Mouse (Mus musculus) E14TG2a.4 (cell line): ENCODE results near the gene Csnk2b.

ENCODE experiments used
- H3K27me3 ChIP-seq: 2 replicates; pipeline ENCODE4 v1.6.1; 2014; ENCODE audit warnings: low read length, control low read depth; ENCODE audit not compliant: insufficient read depth
- H3K36me3 ChIP-seq: 2 replicates; pipeline ENCODE4 v1.6.1; 2014; ENCODE audit warnings: low read length, control low read depth; ENCODE audit not compliant: insufficient read depth
- H3K4me1 ChIP-seq: replicated peaks from 2 replicates; pipeline ENCODE4 v1.6.1; 2014; ENCODE audit warnings: low read depth, low read length, control low read depth
- H3K4me3 ChIP-seq: replicated peaks from 2 replicates; pipeline ENCODE4 v1.5.1; 2014; ENCODE audit warnings: mild to moderate bottlenecking, low read length
- H3K9me3 ChIP-seq: 2 replicates; pipeline ENCODE4 v1.6.1; 2014; ENCODE audit warnings: low read length, control low read depth
- CTCF ChIP-seq: conservative IDR thresholded peaks from 2 replicates; pipeline ENCODE4 v1.5.1; 2014; ENCODE audit warnings: low read length
- NANOG ChIP-seq: IDR thresholded peaks from 2 replicates; pipeline ENCODE4 v1.6.1; 2014; ENCODE audit warnings: borderline replicate concordance, low read length, mixed read lengths
- POU5F1 ChIP-seq: IDR thresholded peaks from 2 replicates; pipeline ENCODE4 v1.6.1; 2014; ENCODE audit warnings: low read length, borderline replicate concordance

The Csnk2b gene

DNA sequence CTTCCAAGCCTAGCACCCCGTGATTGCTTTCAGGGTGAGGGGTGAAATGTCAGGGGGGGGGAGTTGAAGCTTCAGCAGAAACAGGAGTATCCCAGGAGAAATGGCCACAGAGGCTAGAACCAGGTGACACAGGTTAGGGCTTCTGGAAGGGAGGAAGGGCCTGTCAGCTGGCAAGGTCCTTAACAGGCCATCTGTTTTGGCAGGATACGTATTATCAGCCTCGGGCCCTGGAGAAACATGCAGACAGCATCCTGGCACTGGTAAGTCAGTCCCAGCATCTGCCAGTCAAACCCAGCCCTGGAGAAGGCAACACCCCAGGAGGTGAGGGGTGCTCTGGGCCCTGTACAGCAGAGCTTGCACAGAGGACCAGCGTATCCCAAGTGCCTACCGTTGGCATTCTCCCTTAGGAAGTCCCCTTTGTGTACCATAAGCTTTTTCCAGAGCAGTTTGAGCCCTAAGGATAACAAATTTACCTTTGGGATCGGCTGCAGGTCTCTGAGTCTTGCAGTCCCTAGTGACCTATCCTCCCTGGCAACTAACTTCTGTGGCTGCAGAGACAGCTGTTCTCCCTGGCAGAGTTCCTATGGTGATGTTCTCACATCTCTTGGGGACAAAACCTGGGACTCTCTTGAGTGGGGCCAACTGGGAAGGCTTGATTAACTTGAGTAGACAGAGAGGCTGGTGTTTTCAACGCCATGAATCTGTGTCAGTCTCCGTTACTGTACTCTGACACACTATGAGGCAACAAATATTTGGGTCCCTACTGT lies 31.5 kb downstream of the Csnk2b start:
- peak overlapping the region; percentile 88 for H3K4me3 ChIP-seq
- TF ChIP-seq POU5F1: no peak
- no peak for TF ChIP-seq NANOG
- no peak for TF ChIP-seq CTCF
- no peaks in the 10 kb centered on the region for H3K9me3 ChIP-seq
- H3K36me3 ChIP-seq: peaks cover 49% of the 10 kb centered on the region
- no peaks in the 10 kb centered on the region for H3K27me3 ChIP-seq
- peaks cover 36% of the 10 kb centered on the region for H3K4me1 ChIP-seq

DNA sequence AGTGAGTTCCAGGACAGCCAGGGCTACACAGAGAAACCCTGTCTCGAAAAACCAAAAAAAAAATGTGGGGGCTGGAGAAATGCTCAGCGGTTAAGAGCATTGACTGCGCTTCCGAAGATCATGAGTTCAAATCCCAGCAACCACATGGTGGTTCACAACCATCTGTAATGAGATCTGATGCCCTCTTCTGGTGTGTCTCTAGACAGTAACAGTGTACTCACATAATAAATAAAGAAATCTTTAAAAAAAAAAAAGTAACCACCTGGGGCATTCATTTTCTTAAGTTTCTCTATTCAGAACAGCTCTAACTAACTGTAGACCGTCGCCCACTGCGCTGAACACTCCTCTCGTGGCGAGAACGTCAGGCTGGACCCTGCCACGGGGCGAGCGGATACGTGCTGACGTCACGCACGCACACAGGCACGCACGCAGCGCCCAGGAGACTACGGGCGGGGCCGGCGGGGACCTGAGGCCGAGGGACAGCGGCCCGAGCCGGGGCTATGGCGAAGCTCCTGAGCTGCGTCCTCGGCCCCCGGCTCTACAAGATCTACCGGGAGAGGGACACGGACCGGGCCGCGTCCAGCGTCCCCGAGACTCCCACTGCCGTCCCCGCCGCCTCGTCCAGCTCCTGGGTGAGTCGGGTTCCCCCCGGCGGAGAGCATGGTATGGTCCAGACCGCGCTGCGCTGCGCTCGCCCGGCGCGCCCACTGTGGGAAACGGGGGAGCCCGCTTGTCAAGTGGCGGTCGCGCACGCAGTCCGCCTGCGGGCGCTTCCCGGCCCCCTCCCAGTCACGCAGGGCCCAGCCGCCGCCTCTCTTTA lies 32.8 kb downstream of the Csnk2b start, which contains the start of gene Abhd16a:
Gene Abhd16a, plus strand, starts transcription at position 439 of the 820 bp plus-strand sequence.
- Histone ChIP-seq H3K36me3 (peaks cover 36% of the 10 kb centered on the region), H3K4me1 (peaks cover 36% of the 10 kb centered on the region), H3K4me3 (peak within 1 kb of the TSS; percentile 88), H3K27me3 (0 out of 2 replicates have a peak, but pooled peaks cover 2% of the 10 kb centered on the region), H3K9me3 (no peaks in the 10 kb centered on the region)
- no peak for TF ChIP-seq NANOG
- TF ChIP-seq CTCF: no peak
- no peak for TF ChIP-seq POU5F1

DNA sequence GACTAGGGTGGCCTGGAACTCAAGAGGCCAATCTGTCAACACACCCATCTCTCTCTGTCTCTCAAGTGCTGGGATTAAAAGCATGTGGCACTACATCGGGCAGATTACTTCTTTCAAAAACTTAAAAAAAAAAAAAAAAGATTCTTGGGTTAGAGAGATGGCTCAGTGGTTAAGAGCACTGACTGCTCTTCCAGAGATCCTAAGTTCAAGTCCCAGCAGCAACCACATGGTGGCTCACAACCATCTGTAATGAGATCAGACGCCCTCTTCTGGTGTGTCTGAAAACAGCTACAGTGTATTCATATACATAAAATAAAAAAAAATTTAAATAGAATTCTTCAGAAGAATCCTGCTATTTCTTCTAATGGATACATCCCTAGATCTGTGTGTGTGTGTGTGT lies 33.7 kb downstream of the Csnk2b start:
- Histone ChIP-seq H3K27me3 (0 out of 2 replicates have a peak, but pooled peaks cover 2% of the 10 kb centered on the region), H3K4me1 (peaks cover 32% of the 10 kb centered on the region), H3K9me3 (no peaks in the 10 kb centered on the region), H3K36me3 (peaks cover 28% of the 10 kb centered on the region), H3K4me3 (no peak overlapping the region)
- TF ChIP-seq CTCF: peak; percentile 35
- no peak for TF ChIP-seq POU5F1
- no peak for TF ChIP-seq NANOG

DNA sequence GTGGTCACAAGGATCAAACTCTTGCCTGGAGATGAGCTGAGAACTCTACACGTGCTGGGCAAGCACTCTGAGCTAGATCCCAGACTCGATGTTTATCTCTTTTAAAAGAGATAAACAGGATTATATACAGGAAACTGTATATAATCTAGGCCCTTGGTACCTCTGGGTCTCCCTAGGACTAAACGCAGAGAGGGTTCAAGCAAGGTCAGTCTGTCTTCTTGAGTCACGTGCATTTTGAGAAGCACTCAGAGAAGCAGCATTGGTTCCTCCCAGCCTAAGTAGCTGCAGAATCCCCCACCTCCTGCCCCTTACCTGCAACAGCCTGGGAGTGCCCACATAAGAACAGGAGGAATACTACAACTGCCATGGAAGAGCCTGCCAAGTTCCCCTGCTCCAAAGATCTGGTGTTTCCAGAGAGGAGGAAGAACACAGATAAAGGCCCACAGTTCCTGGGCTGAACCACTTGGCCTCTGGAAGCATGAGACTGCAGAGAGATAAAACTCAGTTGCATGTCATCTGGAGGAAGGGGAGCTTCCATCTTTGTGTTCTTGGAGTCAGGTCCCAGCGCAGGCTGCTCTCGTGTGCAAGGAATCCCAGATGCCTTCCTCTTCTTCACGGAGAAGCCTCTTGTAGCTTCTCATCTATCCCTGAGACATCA lies 36.5 kb downstream of the Csnk2b start, which contains the start of gene Ly6g6f:
Gene Ly6g6f, minus strand, starts transcription at position 403 of the 658 bp plus-strand sequence.
- TF ChIP-seq POU5F1: no peak
- TF ChIP-seq CTCF: no peak
- no peak for TF ChIP-seq NANOG
- H3K4me3 ChIP-seq: no peak within 1 kb of the TSS
- peaks cover 2% of the 10 kb centered on the region for H3K36me3 ChIP-seq
- no peaks in the 10 kb centered on the region for H3K9me3 ChIP-seq
- peaks cover 22% of the 10 kb centered on the region for H3K4me1 ChIP-seq
- H3K27me3 ChIP-seq: peaks cover 2% of the 10 kb centered on the region; the same call in 1 of the 2 replicates

- no peak for TF ChIP-seq CTCF
- TF ChIP-seq POU5F1: no peak
- no peak for TF ChIP-seq NANOG
- Histone ChIP-seq H3K4me3 (no peak overlapping the region), H3K9me3 (no peaks in the 10 kb centered on the region), H3K27me3 (peaks cover 2% of the 10 kb centered on the region; the same call in 1 of the 2 replicates), H3K4me1 (peaks cover 26% of the 10 kb centered on the region), H3K36me3 (no peaks in the 10 kb centered on the region)
These were observed 37.8 kb downstream of the Csnk2b start for GRCm38 (mm10) chr17:35083929-35084497.

DNA sequence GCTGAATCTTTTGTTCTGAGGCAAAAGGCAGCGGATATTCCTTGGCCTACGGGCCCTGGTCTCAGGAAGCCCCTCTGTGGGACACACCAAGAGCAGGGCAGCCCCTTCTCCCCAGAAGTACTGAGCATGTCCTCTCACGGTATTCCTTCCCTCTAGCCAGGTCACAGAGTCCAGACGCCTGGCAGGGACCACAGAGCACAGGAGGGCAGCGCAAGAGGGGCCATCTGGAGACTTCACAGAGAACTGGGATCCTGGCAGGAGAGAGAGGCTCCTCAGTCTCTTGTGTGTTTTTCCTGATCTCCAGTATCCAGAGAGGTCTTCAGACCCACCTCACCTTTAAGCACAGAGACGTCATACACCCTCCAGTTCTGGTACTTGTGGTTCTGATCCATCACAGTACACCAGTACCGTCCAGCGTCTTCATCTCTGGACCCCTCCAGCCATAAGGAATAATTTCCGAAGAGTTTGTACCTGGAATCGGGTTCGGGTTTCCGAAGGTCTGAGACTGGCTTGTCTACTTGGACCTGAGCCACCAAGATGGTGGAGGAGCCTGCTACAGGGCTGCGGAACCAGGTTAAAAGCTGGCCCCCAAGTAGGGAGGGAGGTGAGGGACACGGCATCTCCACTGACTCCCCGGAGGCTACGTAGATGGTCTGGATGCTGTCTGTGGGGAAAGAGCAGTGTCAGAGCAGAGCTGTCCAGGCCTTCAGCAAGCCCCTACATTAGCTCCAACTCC lies 38.8 kb downstream of the Csnk2b start:
- Histone ChIP-seq H3K4me1 (peaks cover 35% of the 10 kb centered on the region), H3K4me3 (no peak overlapping the region), H3K36me3 (0 out of 2 replicates have a peak, but pooled peaks cover 3% of the 10 kb centered on the region), H3K9me3 (no peaks in the 10 kb centered on the region), H3K27me3 (peaks cover 2% of the 10 kb centered on the region; the same call in 1 of the 2 replicates)
- TF ChIP-seq CTCF: no peak
- TF ChIP-seq NANOG: no peak
- TF ChIP-seq POU5F1: no peak

DNA sequence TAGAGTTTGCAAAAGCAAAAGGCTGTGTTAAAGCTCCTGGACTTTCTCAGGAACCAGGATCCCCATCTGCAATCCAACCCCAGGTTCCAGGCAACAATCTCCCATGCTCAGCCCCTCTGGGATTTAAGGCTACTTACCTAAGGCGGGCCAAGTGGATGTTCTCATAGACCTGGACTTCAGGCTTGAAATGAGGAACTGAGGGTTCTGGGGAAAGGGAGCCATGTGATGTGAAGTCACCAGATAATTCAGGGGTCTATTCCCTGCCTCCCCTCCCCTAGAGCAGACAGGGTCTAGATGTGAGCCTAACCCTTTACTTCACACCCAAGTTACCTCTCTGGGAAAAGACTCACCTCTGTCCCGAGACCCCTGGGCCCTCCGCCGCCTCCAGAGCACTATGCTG lies 41.1 kb downstream of the Csnk2b start:
- TF ChIP-seq NANOG (no peak), CTCF (no peak), POU5F1 (no peak)
- Histone ChIP-seq H3K4me3 (peak overlapping the region; percentile 27), H3K9me3 (no peaks in the 10 kb centered on the region), H3K4me1 (peaks cover 52% of the 10 kb centered on the region), H3K27me3 (peaks cover 2% of the 10 kb centered on the region; the same call in 1 of the 2 replicates), H3K36me3 (0 out of 2 replicates have a peak, but pooled peaks cover 3% of the 10 kb centered on the region)

- no peaks in the 10 kb centered on the region for H3K9me3 ChIP-seq
- peaks cover 56% of the 10 kb centered on the region for H3K4me1 ChIP-seq
- peaks cover 2% of the 10 kb centered on the region; the same call in 1 of the 2 replicates for H3K27me3 ChIP-seq
- H3K36me3 ChIP-seq: 0 out of 2 replicates have a peak, but pooled peaks cover 3% of the 10 kb centered on the region
- no peak for TF ChIP-seq CTCF
- no peak for TF ChIP-seq POU5F1
- no peak for TF ChIP-seq NANOG
- H3K4me3 ChIP-seq: 0 out of 2 replicates have a peak overlapping the region, but pooled peaks have one; percentile 27
These were observed 41.6 kb downstream of the Csnk2b start for GRCm38 (mm10) chr17:35080248-35080647.
